Mouse (Mus musculus) brown adipose tissue, adult 24 weeks (tissue): ENCODE data around the gene Nrros. TPM values are rescaled to one million over a fixed set of nuclear protein-coding genes. Genes with fewer than 3 reads are reported as not detected.

Source experiments
- H3K27ac ChIP-seq: fragments of 200-500 bp; replicated peaks from 2 replicates; pipeline ENCODE4 v1.5.1; 2012; ENCODE audit warnings: low read depth, mild to moderate bottlenecking, low read length
- H3K4me1 ChIP-seq: fragments of 200-500 bp; 2 replicates; pipeline ENCODE4 v1.6.1; 2012; ENCODE audit warnings: low read length, mixed read lengths; ENCODE audit not compliant: control insufficient read depth, insufficient read depth, insufficient read length
- H3K4me3 ChIP-seq: fragments of 200-500 bp; 2 replicates; pipeline ENCODE4 v1.5.1; 2012; ENCODE audit warnings: low read depth, mild to moderate bottlenecking, low read length, moderate library complexity; ENCODE audit not compliant: insufficient read depth
- polyA plus RNA-seq: library from polyadenylated mRNA; stranded (reverse); fragments of >200 nt; gene quantifications from 2 replicates; pipeline ENCODE4 v1.2.4, GENCODE M21; 2012; ENCODE audit not compliant: missing spikeins, insufficient read depth, insufficient read length

Nrros gene
- polyA plus RNA-seq, 1 experiment, result 3.3 TPM

DNA sequence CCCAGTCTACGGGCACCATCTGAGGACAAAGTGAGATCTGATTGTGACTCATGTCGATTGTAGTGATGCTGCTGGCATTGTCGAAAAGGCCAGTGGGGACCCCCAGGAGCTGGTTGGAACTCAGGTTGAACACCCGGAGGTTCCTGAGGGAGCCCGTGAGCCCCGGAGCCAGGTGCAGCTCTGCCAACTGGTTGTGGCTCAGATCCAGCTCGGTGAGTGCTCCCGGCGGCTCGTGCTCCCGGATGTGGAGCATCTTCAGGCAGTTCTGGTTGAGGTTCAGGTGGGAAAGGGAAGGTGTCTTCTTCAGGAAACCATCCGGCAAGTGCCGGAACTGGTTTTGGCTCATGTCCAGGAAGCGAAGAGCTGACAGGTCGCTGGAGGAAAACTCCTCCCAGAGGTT, 21.6 kb downstream of the Nrros start:
- Histone ChIP-seq H3K4me3 (no peak overlapping the region), H3K27ac (no peak overlapping the region), H3K4me1 (no peaks in the 10 kb centered on the region)

DNA sequence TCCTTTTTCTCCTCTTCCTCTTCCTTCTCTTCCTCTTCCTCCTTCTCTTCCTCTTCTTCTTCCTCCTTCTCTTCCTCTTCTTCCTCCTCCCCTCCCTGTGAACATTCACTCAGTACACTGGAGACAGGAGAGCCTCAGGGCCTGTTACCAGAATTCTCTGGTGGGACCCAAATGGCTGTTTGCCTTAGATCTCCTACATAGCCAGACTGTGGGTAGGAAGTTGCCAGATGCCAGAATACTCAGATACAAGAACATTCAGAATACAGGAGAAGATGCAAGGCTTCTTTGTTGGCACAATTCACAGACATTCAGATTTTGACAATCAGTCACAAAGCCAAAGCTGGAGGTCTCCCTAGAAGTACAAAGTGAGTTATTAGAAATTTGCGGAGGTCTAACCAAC, 26.4 kb downstream of the Nrros start:
- H3K4me3 ChIP-seq, result no peak overlapping the region
- H3K27ac ChIP-seq, result no peak overlapping the region
- no peaks in the 10 kb centered on the region for H3K4me1 ChIP-seq

DNA sequence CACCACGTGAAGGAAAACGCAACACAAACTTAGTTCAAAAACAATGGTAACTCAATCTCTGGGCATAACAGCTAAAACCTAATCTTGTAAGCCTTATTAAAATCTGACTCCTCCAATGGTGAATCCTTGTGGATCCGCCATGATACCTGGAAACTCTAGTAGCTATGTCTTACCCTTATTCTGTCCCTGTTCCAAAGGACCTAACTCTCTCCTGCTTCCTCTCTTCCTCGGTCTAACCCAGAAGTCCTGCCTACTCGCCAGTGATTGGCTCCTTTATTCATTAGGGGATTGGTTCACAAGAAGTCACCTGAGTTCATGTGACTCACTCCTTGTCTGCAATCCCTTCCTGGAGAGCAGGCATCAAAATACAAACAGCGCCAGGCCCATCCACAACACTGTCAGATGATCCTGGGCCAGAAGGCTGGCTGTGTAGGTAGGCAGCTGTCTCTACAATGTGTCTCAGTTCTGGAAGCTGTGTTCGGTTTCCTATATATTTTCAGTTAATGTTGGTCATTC, 29.5 kb downstream of the Nrros start:
- Histone ChIP-seq H3K4me1 (no peaks in the 10 kb centered on the region), H3K4me3 (no peak overlapping the region), H3K27ac (no peak overlapping the region)

DNA sequence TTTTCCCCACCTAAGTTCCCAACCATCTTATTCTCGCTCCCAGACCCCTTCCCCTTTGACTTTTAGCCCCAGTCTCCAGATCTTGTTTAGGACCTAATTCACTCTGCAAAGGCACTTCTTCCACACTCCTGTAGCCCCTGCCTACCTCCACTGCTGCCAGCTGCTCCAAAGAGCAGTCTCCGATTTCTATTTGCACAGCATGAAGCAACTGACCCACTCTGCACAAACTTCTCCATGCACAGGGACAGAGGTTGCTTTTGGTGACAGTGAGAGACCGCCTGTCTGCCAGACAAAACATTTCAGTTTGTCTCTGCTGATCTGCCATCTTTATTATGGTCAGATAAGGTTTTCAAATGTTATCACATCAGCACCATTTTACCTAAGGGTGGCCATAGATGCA, 32.2 kb downstream of the Nrros start:
- Histone ChIP-seq H3K4me1 (no peaks in the 10 kb centered on the region), H3K27ac (no peak overlapping the region), H3K4me3 (no peak overlapping the region)

DNA sequence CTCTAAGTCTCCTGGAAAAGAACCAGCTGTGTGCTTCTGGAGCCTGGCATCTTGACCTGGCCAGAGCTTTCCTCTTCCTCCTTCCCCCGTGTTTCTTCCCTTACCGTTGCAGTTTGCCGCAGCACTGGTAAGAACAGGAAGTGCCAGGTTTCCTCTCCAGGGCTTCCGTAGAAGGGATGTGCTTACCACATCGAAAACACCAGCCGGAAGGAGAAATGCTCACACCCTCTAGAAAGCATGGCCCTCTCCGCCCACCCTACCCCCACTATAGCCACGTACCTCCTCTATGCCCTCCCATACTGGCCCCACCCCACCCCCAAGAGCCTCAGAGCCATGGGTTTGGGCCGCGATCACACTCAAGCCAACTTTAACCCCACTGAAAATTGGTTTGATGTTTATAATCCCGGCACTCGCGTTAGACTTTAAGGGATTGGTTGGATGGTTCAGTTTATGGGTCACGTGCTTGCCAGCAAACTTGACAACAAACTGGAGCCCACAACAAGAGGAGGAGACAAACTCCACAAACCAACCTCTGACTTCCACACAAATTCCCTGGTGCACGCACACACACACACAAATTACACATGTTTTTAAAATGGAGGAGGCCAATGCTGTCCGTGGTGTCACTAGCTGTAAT, 35.1 kb downstream of the Nrros start:
- Histone ChIP-seq H3K4me1 (peaks cover 6% of the 10 kb centered on the region; the same call in 1 of the 2 replicates), H3K27ac (peak overlapping the region; percentile 32), H3K4me3 (peak overlapping the region; percentile 36)

DNA sequence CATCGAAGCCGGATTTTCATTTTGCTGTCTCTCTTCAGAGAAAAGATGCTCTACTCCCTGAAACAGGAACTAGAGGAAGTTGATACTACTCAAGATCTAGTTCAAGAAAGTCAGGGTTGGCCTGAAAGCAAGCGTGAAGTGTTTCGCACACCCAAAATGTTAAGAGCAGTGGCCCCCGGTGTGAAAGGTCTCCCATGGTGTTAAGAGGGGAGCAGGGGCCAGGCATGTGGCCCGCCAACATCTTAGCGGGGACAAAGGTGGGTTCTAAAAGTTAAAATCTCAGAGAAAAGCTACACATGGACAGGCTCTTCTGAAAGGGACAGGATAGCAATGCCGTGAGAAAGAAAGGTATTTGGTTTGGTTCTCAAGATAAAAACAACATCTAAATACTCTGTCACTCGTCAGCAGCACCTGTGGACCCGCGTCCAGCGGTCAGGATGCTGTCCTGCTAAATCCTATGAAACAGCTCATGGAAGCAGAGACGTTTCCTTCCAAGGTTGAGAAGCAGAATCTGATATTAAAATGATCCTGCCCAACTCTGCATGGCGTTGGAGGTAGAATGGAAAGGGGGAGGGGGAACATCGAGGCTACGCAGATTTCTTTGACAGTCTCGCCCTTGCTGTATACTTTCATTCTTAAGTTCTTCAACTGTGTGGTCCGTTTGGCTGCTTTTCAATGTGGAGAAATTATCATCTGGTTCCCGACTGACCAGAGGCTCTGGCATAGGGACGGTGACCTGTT, 35.8 kb downstream of the Nrros start:
- Histone ChIP-seq H3K4me1 (peaks cover 6% of the 10 kb centered on the region; the same call in 1 of the 2 replicates), H3K27ac (peak overlapping the region; percentile 32), H3K4me3 (peak overlapping the region; percentile 36)

DNA sequence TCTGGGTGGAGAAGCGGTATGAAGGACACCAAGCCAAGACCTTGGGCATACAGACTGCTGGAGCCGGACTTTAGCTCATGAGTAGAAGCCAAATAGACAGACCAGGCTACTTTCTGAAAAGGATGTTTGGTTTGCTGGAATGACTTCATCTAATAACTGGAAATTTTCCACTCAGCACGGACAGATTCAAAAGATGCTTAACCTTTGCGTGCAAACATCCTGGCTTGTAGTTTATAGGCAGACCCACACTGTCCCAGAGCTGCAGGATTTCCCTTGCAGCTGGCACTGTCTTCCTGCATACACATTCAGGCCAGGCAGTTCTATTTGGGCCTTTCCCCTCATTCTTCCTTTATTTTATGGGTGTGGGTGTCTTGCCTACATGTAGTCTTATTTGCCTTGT, 38.3 kb downstream of the Nrros start:
- no peak overlapping the region for H3K4me3 ChIP-seq
- peaks cover 6% of the 10 kb centered on the region; the same call in 1 of the 2 replicates for H3K4me1 ChIP-seq
- peak overlapping the region; percentile 62; the same call in 1 of the 2 replicates for H3K27ac ChIP-seq

DNA sequence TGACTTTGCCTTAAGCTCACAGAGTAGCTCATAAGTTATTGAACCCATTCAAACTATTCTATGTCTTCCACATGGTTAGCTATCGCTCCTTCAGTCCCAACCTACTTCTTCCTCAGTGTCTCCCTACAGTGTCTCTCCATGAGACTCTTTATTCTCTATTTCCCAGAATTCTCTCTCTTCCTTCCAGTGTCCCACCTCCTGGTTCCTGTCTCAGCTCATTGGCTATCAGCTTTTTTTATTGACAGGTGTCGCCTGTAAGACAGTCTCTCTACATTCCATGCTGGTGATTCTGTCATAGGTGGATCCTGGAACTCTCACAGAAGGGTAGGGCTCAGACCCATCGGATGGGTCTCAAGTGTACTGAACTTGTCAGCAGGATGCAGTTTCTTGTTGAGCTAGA, 40.0 kb downstream of the Nrros start:
- Histone ChIP-seq H3K4me3 (no peak overlapping the region), H3K4me1 (peaks cover 6% of the 10 kb centered on the region; the same call in 1 of the 2 replicates), H3K27ac (no peak overlapping the region)

DNA sequence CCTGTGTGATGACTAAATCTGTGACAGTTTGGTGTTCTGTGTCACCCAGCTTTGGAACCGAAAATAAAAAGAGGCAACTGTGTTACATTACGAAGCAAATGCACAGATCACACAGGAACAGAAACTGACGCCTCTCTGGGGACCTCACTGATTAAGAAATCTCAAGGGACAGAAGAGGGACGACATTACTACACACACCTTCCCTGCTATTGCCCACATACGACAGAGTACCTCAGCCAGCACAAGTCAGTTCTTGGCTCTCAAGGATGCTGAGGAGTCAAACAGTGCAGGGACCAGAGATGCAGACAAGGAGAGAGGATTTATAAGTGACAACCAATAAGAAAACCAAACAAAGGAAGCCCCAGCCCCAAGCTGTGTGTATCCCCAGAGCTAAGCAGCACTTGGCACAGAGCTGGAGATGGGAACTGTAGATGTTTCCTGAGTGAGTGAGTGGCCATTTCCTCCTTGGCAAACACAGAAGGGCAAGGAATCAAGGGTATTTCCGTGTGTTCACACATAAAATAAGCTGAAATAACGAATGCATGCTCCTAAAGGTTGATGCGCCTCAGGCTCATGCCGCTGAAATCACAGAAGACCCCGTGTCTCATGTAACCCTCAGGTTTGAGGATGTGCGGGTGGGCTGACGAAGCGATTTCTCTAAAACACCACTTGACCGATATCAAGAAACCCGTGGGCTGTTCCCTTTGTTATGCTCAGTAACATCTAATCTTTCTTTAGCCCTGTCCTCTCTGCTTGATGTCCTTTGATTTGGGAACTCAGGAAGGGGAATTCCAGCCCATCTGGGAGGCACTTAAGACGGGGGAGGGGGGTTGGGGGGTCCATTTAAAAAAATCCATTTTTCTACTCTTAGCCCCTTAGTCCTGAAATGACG, 40.7 kb downstream of the Nrros start:
- Histone ChIP-seq H3K27ac (peak overlapping the region; percentile 13), H3K4me3 (peak overlapping the region; percentile 4), H3K4me1 (peaks cover 6% of the 10 kb centered on the region; the same call in 1 of the 2 replicates)

DNA sequence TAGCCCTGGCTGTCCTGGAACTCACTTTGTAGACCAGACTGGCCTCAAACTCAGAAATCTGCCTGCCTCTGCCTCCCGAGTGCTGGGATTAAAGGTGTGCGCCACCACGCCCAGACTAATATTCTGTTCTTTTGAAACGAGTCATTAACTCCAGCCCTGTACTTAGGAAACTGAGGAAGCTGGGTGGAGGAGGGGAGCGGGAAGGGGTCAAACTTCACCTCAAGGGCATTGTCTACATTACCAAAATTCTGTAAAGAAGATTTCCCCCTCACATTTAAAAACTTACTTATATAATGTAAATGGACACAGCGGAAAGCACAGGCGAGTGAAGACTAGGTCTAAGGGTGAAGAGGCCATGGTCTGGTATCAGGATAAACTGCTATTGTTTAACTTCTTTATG, 41.4 kb downstream of the Nrros start:
- Histone ChIP-seq H3K4me1 (peaks cover 6% of the 10 kb centered on the region; the same call in 1 of the 2 replicates), H3K27ac (no peak overlapping the region), H3K4me3 (no peak overlapping the region)

DNA sequence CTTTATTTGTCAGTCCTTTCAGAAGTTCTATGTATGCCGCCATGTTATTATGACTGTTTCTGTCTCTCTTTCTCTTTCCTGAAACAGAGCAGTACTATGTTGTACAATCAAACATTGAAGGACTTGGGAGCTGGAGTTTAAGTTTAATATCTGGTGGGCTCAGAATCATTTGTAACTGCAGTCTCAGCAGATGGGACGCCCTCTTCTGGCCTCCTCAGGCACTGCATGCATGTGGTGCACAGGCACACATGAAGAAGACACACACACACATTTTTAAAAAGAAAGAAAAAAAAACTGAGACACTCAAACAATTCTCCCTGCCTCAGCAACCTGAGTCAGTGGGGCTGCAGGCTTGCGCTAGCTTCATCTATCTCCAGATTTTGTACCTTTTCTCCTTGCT, 44.9 kb downstream of the Nrros start:
- Histone ChIP-seq H3K4me3 (no peak overlapping the region), H3K27ac (no peak overlapping the region), H3K4me1 (peaks cover 3% of the 10 kb centered on the region; the same call in 1 of the 2 replicates)

DNA sequence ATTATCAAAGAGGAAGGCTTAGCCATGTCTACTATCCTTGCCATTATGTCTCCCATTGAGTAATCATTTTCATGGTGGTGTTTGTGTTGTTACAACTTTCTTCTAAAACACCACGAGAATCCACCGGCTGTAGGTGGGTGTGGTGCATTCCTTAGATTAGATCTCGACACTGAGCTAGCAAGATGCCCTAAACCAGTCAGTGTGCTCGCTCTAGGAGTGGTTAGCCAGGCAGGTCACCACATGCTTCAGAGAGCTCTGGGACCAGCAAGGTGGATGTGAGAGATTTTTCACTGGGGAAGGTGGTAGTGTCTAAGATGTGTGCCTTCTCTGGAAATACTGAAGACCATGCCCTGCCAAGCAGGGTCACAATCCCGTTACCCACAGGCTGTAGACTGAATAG, 49.2 kb downstream of the Nrros start:
- Histone ChIP-seq H3K4me1 (peaks cover 3% of the 10 kb centered on the region; the same call in 1 of the 2 replicates), H3K27ac (no peak overlapping the region), H3K4me3 (no peak overlapping the region)

DNA sequence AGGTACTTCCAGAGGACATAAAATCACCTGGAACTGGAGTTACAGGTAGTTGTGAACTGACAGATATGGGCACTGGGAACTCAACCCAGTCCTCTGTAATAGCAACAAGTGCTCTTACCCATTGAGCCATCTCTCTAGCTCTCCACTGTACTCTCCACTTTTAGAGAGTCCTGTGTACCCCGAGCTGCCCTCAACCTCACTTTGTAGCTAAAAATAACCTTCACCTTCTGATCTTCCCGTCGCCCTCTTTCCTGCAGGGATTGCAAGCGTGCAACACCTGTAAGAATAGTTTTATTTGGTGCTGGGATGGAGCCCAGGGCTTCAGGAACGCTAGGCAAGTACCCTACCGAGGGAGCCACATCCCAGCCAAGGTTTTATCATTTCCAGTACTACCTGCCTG, 49.6 kb downstream of the Nrros start:
- Histone ChIP-seq H3K4me3 (no peak overlapping the region), H3K4me1 (peaks cover 3% of the 10 kb centered on the region; the same call in 1 of the 2 replicates), H3K27ac (no peak overlapping the region)

DNA sequence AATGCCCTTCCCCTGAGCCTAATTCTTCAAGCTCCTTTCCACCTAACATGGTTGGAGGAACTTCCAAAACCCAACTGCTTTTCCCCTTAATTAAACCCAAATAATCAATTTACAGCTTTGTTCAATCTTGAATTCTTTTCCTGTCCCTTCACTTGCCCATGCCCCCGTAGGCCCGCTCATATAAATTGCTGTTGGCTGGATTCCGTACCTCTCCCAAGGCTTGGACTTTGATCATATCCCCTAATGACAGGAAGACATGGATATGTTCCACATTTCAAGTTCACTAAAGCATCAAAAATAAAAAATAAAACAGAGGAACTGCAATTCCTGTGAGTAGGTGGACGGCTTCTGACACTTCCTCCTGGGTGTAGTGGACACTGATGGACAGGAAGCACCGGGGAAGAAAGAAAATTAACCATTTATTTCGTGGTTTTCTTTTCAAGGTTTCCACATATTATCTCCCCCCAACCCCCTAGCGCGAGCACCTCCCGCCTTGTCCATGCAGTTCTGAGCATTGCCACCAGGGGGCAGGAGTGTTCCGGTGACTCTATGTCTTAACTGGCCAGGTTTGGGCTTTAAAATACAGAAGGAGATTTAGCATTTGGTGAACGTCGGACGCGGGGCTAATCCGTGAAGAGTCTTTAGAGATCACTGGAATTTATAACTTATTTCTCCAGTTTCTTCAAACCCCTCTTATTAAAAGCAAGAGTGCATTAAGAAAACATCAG, 50.3 kb downstream of the Nrros start:
- Histone ChIP-seq H3K4me3 (no peak overlapping the region), H3K27ac (peak overlapping the region; percentile 79), H3K4me1 (peaks cover 3% of the 10 kb centered on the region; the same call in 1 of the 2 replicates)
